Mouse (Mus musculus): ENCODE data around the gene Asb6. TPM values are rescaled to one million over a fixed set of nuclear protein-coding genes. Genes with fewer than 3 reads are reported as not detected.

Gene Asb6
- polyA plus RNA-seq (2014; fragmentation: Nextera tagmentation; extraction: Ambion mirVana) = 38.5 and 42.7 TPM in 2 replicates

DNA sequence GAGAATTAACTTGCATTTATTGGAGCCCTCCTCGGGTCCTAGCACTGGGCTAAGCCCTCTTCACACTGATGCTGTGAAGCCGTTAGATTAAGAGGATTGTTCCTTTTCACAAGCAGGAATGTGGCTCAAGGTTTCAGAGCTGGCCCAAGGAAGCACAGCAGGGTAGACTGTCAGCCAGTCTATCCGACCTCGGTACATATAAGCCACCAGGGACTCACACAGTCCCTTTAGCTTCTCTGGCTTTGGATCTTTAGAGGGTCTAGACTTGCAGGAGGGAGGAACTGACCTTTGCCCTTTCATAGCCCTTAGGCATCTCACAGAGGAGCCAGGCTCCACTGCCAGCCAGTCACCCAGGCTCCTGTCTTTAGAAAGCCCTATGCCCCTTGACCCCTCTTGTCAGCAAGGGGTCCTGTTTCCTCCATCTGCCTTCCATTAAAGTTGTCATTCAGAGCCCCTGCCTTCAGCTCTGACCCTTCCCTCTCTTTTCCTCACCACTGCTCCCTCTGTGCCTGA is at the start of gene Asb6:
Asb6 (minus strand) TSS at position 51 of the 513 bp plus-strand sequence.
- 5% methylated on average over 4 of the region's 4 CpGs for WGBS
- H3K4me1 ChIP-seq (ENCODE audit: control insufficient read depth, insufficient read depth, low read length) = peaks cover 14% of the 10 kb centered on the region
- no peak within 1 kb of the TSS for H3K4me3 ChIP-seq (replicated peaks; ENCODE audit: low read depth, low read length)
- H3K27ac ChIP-seq (replicated peaks; ENCODE audit: low read depth, low read length) = no peak within 1 kb of the TSS
- no peaks in the 10 kb centered on the region for H3K27me3 ChIP-seq (ENCODE audit: control insufficient read depth, insufficient read depth, low read length)
- DNase-seq = no peak
- ATAC-seq (ENCODE audit: low FRiP score, low TSS enrichment) = no peak
- no peaks in the 10 kb centered on the region for H3K9me3 ChIP-seq (ENCODE audit: control insufficient read depth, low read length)
- no peak within 1 kb of the TSS for H3K4me2 ChIP-seq (ENCODE audit: low read length)
- H3K9ac ChIP-seq (replicated peaks; ENCODE audit: low read length) = no peak within 1 kb of the TSS
- H3K36me3 ChIP-seq (ENCODE audit: control insufficient read depth, insufficient read depth, low read length) = peaks cover 6% of the 10 kb centered on the region

DNA sequence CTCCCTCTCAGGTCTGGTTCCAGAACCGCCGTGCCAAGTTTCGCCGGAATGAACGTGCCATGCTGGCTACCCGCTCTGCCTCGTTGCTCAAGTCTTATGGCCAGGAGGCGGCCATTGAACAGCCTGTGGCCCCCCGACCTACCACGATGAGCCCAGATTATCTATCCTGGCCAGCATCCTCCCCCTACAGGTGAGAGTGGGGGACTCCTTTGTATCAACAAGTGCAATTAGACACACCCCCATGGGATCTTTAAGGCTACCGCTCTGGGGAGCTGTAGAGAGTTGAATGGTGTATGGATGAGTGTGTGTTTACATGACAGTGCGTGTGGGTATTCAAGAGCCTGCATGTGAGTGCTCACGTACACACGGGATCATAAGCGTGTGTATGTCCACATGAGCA is 49.3 kb upstream of the Asb6 start:
- Histone ChIP-seq H3K9ac (replicated peaks; ENCODE audit: low read length) (no peak overlapping the region), H3K36me3 (ENCODE audit: control insufficient read depth, insufficient read depth, low read length) (no peaks in the 10 kb centered on the region), H3K4me2 (ENCODE audit: low read length) (no peak overlapping the region), H3K27ac (replicated peaks; ENCODE audit: low read depth, low read length) (no peak overlapping the region), H3K27me3 (ENCODE audit: control insufficient read depth, insufficient read depth, low read length) (no peaks in the 10 kb centered on the region), H3K9me3 (ENCODE audit: control insufficient read depth, low read length) (no peaks in the 10 kb centered on the region), H3K4me1 (ENCODE audit: control insufficient read depth, insufficient read depth, low read length) (no peaks in the 10 kb centered on the region), H3K4me3 (replicated peaks; ENCODE audit: low read depth, low read length) (no peak overlapping the region)
- ATAC-seq (ENCODE audit: low FRiP score, low TSS enrichment) = no peak
- WGBS = 93% methylated on average over 15 of the region's 15 CpGs
- DNase-seq = no peak

DNA sequence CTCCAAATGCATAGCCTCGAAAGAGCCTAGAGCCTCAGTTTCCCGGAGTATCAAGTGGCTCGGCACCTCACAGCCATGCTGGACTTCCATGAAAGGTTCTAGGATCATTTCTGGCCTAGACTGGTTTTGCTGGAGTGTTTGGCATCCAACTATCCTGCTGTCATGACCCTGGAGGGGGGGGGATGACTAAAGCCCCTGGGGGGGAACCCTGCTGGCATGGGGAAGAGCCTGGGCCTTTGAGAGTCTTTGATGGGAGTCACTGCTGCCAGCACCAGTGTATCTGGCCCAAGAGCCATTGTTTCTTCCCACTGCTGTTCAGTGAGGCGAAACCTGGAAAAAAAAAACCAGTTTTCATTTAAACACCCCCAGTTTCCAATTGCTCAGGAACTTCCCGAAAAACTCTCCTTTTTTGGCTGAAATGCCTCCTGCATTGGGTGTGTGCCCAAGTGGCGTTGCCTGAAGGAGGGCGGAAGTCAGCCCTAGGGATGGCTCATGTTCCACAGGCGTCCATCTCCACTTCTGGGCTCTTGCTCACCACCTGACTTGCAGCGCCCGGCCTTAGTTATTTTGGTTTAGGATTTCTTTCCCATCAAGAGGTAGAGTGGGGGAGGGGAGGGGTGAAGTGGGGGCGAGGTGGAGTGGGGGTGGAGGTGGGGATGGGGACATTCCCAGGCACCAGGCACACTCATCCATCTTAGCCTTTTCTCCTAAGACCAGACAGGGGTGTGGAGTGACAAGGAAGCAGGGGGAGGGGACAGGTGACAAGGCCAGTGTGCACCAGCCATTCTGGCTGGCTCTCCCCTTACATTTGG is 45.7 kb upstream of the Asb6 start:
- no peak overlapping the region for H3K9ac ChIP-seq (replicated peaks; ENCODE audit: low read length)
- ATAC-seq (ENCODE audit: low FRiP score, low TSS enrichment) = no peak
- no peaks in the 10 kb centered on the region for H3K36me3 ChIP-seq (ENCODE audit: control insufficient read depth, insufficient read depth, low read length)
- H3K4me1 ChIP-seq (ENCODE audit: control insufficient read depth, insufficient read depth, low read length) = no peaks in the 10 kb centered on the region
- no peak overlapping the region for H3K4me2 ChIP-seq (ENCODE audit: low read length)
- no peaks in the 10 kb centered on the region for H3K9me3 ChIP-seq (ENCODE audit: control insufficient read depth, low read length)
- DNase-seq = no peak
- H3K27me3 ChIP-seq (ENCODE audit: control insufficient read depth, insufficient read depth, low read length) = no peaks in the 10 kb centered on the region
- no peak overlapping the region for H3K4me3 ChIP-seq (replicated peaks; ENCODE audit: low read depth, low read length)
- H3K27ac ChIP-seq (replicated peaks; ENCODE audit: low read depth, low read length) = no peak overlapping the region
- 49% methylated on average over 11 of the region's 11 CpGs for WGBS

DNA sequence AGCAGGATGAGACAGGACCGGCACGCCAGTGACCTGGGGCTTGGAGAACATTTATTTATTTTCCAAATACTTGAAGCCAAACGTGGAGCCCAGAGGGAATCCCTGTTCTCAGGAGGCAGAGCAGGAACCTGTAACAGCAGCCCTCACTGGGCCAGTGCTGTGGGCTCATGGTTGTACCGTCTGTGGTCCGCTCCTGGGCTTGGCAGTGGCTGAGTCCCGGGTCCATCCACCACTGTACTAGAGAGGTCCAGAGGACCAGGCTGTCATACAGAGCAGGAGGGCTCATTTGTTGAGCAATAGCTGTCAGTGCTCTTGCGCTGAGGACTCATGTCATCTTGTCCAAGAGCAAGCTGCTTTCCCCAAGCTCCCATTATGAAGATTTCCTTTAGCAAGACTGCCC is 45.0 kb upstream of the Asb6 start:
- Histone ChIP-seq H3K9me3 (ENCODE audit: control insufficient read depth, low read length) (no peaks in the 10 kb centered on the region), H3K27ac (replicated peaks; ENCODE audit: low read depth, low read length) (no peak overlapping the region), H3K27me3 (ENCODE audit: control insufficient read depth, insufficient read depth, low read length) (no peaks in the 10 kb centered on the region), H3K36me3 (ENCODE audit: control insufficient read depth, insufficient read depth, low read length) (no peaks in the 10 kb centered on the region), H3K4me1 (ENCODE audit: control insufficient read depth, insufficient read depth, low read length) (no peaks in the 10 kb centered on the region), H3K4me2 (ENCODE audit: low read length) (no peak overlapping the region), H3K9ac (replicated peaks; ENCODE audit: low read length) (no peak overlapping the region), H3K4me3 (replicated peaks; ENCODE audit: low read depth, low read length) (no peak overlapping the region)
- DNase-seq (no peak), ATAC-seq (ENCODE audit: low FRiP score, low TSS enrichment) (no peak)
- 74% methylated on average over 7 of the region's 7 CpGs for WGBS

DNA sequence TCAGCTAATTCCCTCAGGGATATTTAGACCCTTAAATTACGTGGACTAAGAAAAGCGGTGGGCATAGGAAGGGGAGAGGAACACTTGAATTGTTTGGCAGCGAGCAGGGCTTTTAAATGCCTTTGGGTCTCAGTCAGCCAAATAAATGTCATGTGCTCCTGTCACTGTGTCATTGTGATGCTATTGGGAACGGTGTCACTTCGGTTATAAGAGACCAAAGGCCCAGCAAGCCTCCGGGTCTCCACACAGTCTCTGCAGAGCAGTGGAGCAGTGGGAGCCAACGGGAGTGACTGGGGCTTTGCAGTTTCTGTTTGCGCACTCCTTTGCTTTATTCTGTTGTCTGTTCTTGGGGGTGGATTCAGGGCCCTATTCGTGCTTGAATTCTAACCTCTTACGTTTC is 44.3 kb upstream of the Asb6 start:
- Histone ChIP-seq H3K9ac (replicated peaks; ENCODE audit: low read length) (no peak overlapping the region), H3K4me3 (replicated peaks; ENCODE audit: low read depth, low read length) (no peak overlapping the region), H3K9me3 (ENCODE audit: control insufficient read depth, low read length) (no peaks in the 10 kb centered on the region), H3K27ac (replicated peaks; ENCODE audit: low read depth, low read length) (no peak overlapping the region), H3K4me1 (ENCODE audit: control insufficient read depth, insufficient read depth, low read length) (no peaks in the 10 kb centered on the region), H3K4me2 (ENCODE audit: low read length) (no peak overlapping the region), H3K36me3 (ENCODE audit: control insufficient read depth, insufficient read depth, low read length) (no peaks in the 10 kb centered on the region), H3K27me3 (ENCODE audit: control insufficient read depth, insufficient read depth, low read length) (no peaks in the 10 kb centered on the region)
- ATAC-seq (ENCODE audit: low FRiP score, low TSS enrichment) (no peak), DNase-seq (no peak)
- WGBS = 19% methylated on average over 10 of the region's 10 CpGs

DNA sequence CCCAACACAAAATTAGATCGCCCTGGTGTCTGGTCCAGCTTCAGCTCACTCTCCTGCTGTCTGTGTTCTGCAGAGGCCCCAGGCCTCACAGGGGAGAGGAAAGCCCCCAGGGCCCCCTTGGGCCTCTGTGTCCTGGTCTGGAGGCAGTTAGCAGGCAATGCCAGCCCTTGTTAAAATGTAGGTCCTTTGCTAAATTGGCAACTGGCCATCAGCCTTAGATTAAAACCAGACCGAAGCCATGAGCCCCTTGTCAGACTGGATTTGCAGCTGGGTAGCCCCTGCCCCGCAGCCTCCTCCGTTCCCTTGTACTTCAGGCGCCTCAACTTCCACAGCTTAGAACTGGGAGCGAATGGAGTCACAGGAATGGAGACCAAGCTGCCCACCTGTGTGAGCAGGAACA is 42.5 kb upstream of the Asb6 start:
- Histone ChIP-seq H3K9me3 (ENCODE audit: control insufficient read depth, low read length) (no peaks in the 10 kb centered on the region), H3K9ac (replicated peaks; ENCODE audit: low read length) (no peak overlapping the region), H3K36me3 (ENCODE audit: control insufficient read depth, insufficient read depth, low read length) (no peaks in the 10 kb centered on the region), H3K27me3 (ENCODE audit: control insufficient read depth, insufficient read depth, low read length) (no peaks in the 10 kb centered on the region), H3K27ac (replicated peaks; ENCODE audit: low read depth, low read length) (no peak overlapping the region), H3K4me2 (ENCODE audit: low read length) (no peak overlapping the region), H3K4me1 (ENCODE audit: control insufficient read depth, insufficient read depth, low read length) (no peaks in the 10 kb centered on the region), H3K4me3 (replicated peaks; ENCODE audit: low read depth, low read length) (no peak overlapping the region)
- ATAC-seq (ENCODE audit: low FRiP score, low TSS enrichment) (no peak), DNase-seq (no peak)
- 78% methylated on average over 6 of the region's 6 CpGs for WGBS

DNA sequence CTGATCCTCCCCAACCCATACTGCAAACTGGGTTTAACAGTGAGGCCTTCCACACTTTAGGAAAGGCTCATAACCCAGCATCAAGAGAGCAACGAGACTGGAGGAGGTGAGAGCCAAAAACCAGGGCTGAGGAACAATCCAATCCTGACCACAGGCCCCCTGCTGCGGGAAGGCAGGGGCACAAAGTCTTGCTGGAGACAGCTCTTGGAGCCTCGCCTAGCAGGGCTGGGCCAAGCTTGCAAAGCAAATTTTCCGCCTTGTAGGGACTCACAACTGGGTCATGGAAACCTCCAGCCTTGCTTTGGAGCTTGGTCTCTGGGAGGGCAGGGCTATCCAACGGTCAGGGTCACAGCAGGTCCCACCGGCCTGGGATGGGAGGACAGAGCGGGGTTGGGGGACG is 40.7 kb upstream of the Asb6 start:
- H3K4me1 ChIP-seq (ENCODE audit: control insufficient read depth, insufficient read depth, low read length) = no peaks in the 10 kb centered on the region

DNA sequence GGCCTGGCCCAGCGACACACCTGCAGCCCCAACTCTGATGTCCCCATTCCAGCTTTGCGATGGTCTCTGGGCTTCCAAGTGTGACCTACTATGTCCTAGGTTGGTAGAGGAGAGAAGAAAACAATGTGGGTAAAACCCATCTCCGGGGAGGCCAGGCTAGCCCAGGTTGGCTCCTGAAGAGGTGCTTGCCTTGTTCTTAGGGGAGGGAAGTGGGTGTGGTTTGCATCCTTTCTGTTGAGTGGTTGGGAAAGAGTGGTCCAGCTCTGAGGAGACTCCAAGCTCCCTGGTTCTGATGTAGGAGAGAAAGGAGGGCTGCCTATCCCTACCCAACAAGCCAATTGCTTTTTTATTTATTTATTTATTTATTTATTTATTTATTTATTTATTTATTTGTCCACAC is 35.3 kb upstream of the Asb6 start:
- H3K36me3 ChIP-seq (ENCODE audit: control insufficient read depth, insufficient read depth, low read length) = no peaks in the 10 kb centered on the region
- H3K4me1 ChIP-seq (ENCODE audit: control insufficient read depth, insufficient read depth, low read length) = 0 out of 2 replicates have a peak, but pooled peaks cover 4% of the 10 kb centered on the region
- no peaks in the 10 kb centered on the region for H3K9me3 ChIP-seq (ENCODE audit: control insufficient read depth, low read length)
- peaks cover 15% of the 10 kb centered on the region; the same call in 1 of the 2 replicates for H3K27me3 ChIP-seq (ENCODE audit: control insufficient read depth, insufficient read depth, low read length)
- 48% methylated on average over 3 of the region's 3 CpGs for WGBS
- H3K4me3 ChIP-seq (replicated peaks; ENCODE audit: low read depth, low read length) = no peak overlapping the region
- no peak for DNase-seq
- H3K27ac ChIP-seq (replicated peaks; ENCODE audit: low read depth, low read length) = no peak overlapping the region
- no peak overlapping the region for H3K9ac ChIP-seq (replicated peaks; ENCODE audit: low read length)
- no peak for ATAC-seq (ENCODE audit: low FRiP score, low TSS enrichment)
- no peak overlapping the region; the same call in 1 of the 2 replicates for H3K4me2 ChIP-seq (ENCODE audit: low read length)

More for the DNA sequence above, 40.7 kb upstream of the Asb6 start:
- H3K9me3 ChIP-seq (ENCODE audit: control insufficient read depth, low read length) = no peaks in the 10 kb centered on the region
- H3K27ac ChIP-seq (replicated peaks; ENCODE audit: low read depth, low read length) = no peak overlapping the region
- WGBS = 62% methylated on average over 8 of the region's 8 CpGs
- no peaks in the 10 kb centered on the region for H3K27me3 ChIP-seq (ENCODE audit: control insufficient read depth, insufficient read depth, low read length)
- H3K36me3 ChIP-seq (ENCODE audit: control insufficient read depth, insufficient read depth, low read length) = no peaks in the 10 kb centered on the region
- no peak for ATAC-seq (ENCODE audit: low FRiP score, low TSS enrichment)
- H3K4me2 ChIP-seq (ENCODE audit: low read length) = no peak overlapping the region
- H3K9ac ChIP-seq (replicated peaks; ENCODE audit: low read length) = no peak overlapping the region
- no peak for DNase-seq
- H3K4me3 ChIP-seq (replicated peaks; ENCODE audit: low read depth, low read length) = no peak overlapping the region

DNA sequence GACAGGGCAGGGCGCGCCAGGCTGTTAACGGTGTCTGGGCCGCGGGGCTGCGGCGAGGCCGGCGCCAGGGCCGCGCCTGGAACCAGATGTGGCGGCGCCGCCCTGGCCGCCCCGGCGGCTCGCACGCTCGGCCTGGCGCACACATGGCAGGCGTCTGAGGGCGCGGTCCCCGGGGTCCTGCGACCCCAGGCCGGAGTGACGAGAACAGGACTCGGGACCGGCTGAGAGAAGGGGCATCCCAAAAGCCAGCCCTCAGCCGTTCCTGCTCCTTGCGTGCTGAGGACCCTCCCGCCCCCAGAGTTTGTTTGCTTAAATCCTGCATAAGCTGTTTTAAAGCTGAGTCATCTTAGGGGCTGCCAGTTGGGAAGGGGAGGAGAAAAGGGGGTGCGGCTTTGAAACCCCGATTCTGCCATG is 34.8 kb upstream of the Asb6 start:
- no peak for ATAC-seq (ENCODE audit: low FRiP score, low TSS enrichment)

More for the DNA sequence above, 34.8 kb upstream of the Asb6 start:
- Histone ChIP-seq H3K4me2 (ENCODE audit: low read length) (peak overlapping the region; percentile 50), H3K4me3 (replicated peaks; ENCODE audit: low read depth, low read length) (peak overlapping the region; percentile 23; the same call in 1 of the 2 replicates), H3K9me3 (ENCODE audit: control insufficient read depth, low read length) (no peaks in the 10 kb centered on the region), H3K9ac (replicated peaks; ENCODE audit: low read length) (peak overlapping the region; percentile 23; the same call in 1 of the 2 replicates), H3K27ac (replicated peaks; ENCODE audit: low read depth, low read length) (no peak overlapping the region), H3K27me3 (ENCODE audit: control insufficient read depth, insufficient read depth, low read length) (peaks cover 15% of the 10 kb centered on the region; the same call in 1 of the 2 replicates), H3K36me3 (ENCODE audit: control insufficient read depth, insufficient read depth, low read length) (no peaks in the 10 kb centered on the region), H3K4me1 (ENCODE audit: control insufficient read depth, insufficient read depth, low read length) (0 out of 2 replicates have a peak, but pooled peaks cover 4% of the 10 kb centered on the region)
- 2% methylated on average over 35 of the region's 35 CpGs for WGBS
- peak; percentile 24 for DNase-seq
